Mouse (Mus musculus) thymus, postnatal 36 days (tissue): ENCODE measurements around the gene Cyp26b1.

Source experiments
- DNase-seq, 2 experiments: peaks; one replicate each; pipeline ENCODE4 v3.0.0; 2022; ENCODE audit warnings: mixed read lengths in 2 of 2

Gene Cyp26b1

GRCm38 (mm10) chr6:84587471-84588101 is 6.1 kb downstream of the Cyp26b1 start:
- peak in 1 of 2 experiments; percentile 18 for DNase-seq

- DNase-seq = peak in 1 of 2 experiments; percentile 3
Observed at GRCm38 (mm10) chr6:84586551-84587200, 7.0 kb downstream of the Cyp26b1 start.

- DNase-seq = peak in 1 of 2 experiments; percentile 4
Observed at GRCm38 (mm10) chr6:84585686-84586300, 7.9 kb downstream of the Cyp26b1 start.

GRCm38 (mm10) chr6:84584783-84585685 is 8.7 kb downstream of the Cyp26b1 start:
- peak in 1 of 2 experiments; percentile 7 for DNase-seq

DNA sequence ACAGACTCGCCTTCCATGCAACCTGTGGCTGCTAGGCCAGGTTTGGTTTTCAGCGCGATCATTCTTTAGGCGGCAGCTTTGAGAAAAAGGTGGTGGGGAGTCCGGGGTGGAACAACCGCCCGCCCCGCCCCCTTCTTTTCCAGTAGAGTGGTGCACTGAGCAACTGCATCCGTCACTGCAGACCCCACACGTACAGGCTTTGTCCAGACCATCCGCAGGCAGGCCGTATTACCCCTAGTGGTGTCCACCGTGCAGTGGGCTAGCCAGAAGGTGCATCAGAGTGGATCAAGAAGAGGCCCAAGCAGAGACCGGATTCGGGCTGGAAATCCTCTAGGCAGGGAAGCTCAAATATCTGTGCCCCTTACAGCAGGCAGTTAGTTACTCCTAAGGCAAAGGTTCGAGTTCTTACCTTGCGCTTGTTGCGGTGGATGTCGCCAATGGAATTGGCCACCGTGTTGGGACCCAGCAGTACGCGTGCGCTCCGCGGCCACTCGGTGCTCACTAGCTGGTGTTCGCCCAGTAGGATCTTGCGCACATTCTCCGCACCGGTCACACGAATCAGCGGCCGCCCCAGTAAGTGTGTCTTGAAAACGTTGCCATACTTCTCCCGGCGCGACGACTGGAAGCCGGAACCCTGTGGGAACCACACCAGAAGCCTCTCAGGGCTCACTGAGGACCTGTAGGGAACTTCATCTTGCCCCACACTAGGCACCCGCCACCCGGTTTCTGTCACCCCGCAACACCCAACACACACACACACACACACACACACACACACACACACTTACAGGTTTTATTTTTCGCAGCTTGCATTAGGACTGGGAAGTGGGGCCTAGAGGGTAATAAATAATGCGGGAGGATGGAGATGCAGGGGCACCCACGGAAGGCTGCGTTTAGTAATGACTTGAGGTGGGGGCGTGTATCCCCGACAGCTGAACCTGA is 9.6 kb downstream of the Cyp26b1 start:
- DNase-seq = peak in 1 of 2 experiments; percentile 2

DNA sequence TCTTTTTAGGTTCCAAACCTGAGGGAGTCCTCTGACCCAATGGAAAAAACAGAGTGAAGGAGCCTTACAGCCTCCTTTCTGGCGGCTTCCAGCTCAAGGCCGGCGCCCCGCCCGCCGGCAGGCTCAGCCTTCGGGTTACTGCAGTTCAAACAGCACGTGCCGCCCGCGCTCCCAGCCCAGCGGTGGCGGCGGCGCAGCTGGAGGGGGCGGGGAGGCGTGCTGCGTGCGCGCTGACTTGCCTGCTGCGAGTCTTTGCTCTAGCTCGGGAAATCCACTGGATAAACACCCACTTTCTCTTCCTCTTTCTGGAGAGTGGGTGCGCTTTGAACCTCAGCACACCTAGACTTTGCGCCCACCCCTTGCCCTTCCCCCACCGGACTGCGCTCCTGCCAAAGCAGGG is 10.3 kb downstream of the Cyp26b1 start:
- peak; percentile 60 to 75 for DNase-seq

DNA sequence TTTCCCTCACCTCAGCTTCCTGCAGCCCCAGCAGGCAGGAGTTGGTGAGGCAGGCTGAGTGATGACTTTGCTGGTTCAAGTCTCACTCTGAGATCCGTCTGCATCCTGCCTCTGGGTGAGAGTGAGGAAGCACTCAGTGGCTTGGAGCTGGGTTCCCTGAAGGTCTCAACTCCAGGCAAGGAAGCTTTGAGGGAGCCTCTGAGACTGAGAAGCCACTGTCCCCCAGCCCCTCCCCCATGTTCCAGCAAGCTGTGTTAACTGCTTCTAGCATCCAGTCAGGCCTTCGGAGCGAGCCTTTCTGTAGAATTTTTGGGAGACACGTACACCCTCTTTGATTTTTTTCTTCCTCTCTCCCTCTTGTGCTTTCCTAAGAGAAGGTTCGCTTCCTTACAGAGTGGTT is 10.9 kb downstream of the Cyp26b1 start:
- DNase-seq = peak in 1 of 2 experiments; percentile 2

GRCm38 (mm10) chr6:84581833-84582445 is 11.8 kb downstream of the Cyp26b1 start:
- peak in 1 of 2 experiments; percentile 2 for DNase-seq

DNA sequence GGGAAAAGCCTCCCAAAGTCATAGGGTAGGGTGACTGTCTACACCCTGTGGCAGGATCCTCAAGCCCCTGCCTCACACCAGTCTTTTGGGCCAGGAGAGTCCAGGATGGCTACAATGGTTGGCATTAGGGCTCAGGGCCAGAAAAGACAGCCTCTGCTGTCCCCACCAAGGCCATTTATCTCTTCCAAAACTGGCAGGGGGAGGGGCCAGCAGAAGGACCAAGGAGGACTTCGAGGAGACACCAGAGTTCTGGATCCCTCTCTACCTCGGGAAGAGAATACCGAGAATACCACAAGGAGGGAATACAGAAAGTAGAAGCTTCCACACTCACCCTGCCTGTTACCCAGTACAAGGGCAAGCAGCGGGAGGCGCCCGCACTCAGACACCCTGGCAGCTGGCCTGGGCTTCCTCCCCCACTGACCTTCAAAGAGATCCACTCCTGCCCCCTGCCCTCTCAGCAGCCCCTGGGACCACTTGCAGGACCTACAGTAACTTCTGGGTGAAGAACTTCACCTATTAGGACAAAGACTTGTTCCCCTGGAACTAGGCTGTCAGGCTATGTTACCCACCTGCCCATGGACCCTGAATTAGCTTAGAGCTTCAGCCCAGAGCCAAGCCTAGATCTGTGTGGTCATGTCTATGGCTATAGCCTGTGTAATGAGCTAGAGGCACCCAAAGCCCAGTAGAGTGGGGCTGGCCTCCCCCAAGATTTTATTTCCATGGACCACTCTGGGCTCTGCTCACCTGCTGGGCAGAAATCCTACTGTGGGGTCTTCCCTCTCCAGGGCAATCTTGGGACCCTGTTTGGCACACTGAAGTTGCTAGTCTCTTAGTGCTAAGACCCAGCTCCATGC is 12.5 kb downstream of the Cyp26b1 start:
- DNase-seq = peak in 1 of 2 experiments; percentile 2

- DNase-seq = no peak
Observed at GRCm38 (mm10) chr6:84579508-84579907, 14.2 kb downstream of the Cyp26b1 start.

GRCm38 (mm10) chr6:84578928-84579327 is 14.8 kb downstream of the Cyp26b1 start:
- no peak for DNase-seq

DNA sequence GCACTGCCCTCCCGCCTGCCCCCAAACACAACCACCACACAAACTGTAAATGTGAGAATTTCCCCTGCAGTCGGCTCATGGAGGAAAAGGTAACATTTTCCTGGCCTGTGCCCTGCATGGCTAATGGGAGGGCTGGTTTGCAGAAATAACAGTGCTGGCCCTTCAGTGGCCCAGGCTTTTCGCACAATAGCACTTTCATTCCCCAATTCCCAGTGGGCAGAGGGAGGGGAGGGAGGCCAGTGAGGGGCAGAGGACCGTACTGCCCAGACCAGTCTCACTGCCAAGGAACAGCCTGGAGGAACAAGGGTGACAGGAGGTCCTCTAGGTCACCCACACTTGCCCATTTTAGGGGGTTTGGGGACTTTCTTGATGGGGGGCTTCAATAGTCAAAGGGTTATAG is 15.8 kb downstream of the Cyp26b1 start:
- DNase-seq = no peak

GRCm38 (mm10) chr6:84573905-84574660 is 19.6 kb downstream of the Cyp26b1 start:
- no peak for DNase-seq

DNA sequence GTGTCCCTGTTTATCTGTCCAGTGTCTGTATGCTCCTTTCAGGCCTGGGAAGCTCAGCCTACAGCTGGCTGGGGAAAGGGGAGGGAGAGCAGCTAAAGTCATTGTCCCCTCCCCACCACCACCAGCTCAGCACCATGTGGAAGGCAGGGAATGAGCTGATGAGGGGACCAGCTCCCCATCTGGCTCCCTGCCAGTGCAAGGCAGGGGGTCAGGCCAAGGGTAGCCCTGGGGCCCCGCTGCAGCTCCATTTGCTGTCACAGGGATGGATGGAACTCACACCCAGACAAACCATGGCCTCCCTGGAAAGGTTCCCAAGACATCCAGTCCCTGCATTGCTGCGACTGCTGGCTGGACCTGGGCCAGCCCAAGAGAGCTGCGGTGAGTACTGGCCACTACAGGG is 23.7 kb downstream of the Cyp26b1 start:
- no peak for DNase-seq

GRCm38 (mm10) chr6:84569590-84569989 is 24.1 kb downstream of the Cyp26b1 start:
- no peak for DNase-seq

- no peak for DNase-seq
Observed at GRCm38 (mm10) chr6:84568880-84569279, 24.8 kb downstream of the Cyp26b1 start.

- no peak for DNase-seq
Observed at GRCm38 (mm10) chr6:84567696-84568095, 26.0 kb downstream of the Cyp26b1 start.

- no peak for DNase-seq
Observed at GRCm38 (mm10) chr6:84566825-84567224, 26.9 kb downstream of the Cyp26b1 start.

- DNase-seq = no peak
Observed at GRCm38 (mm10) chr6:84565245-84565644, 28.5 kb downstream of the Cyp26b1 start.

DNA sequence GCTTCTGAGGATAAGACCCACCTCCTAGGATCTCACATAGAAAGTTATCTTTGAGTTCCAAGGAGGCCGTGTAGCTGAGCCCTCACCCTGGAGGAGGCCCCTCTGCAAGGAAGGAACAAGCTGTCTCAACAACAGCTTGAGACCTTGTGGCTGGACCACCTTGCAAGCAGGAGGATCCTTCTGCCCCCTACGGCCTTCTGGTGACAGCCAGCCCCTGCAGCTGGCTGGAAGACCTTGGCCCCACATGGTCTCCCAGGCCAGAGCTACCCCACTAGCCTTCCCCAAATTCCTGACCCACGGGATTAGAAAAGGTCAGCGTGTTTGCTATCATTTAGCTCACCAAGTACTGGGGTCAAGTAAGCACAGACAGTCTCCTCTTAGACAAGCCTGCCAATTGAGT is 30.8 kb downstream of the Cyp26b1 start:
- DNase-seq = no peak
